Mouse (Mus musculus): ENCODE measurements around the gene Slc25a11.

GRCm38 (mm10) chr11:70619101-70619500 is 28.2 kb downstream of the Slc25a11 start, which contains the start of gene Chrne:
- TF ChIP-seq CTCF (IDR thresholded peaks at IDR 0.05; ENCODE audit: low read depth) (no peak), EP300 (IDR thresholded peaks at IDR 0.05; ENCODE audit: low read depth) (no peak)

Data from liver, embryonic 14.5 days (tissue).